Mouse (Mus musculus) adrenal gland, postnatal 14 days (tissue): Measurements from ENCODE around the gene Masp2. TPM values are rescaled to one million over a fixed set of nuclear protein-coding genes. Genes with fewer than 3 reads are reported as not detected.

Experiments used
- DNase-seq: peaks from one replicate; pipeline ENCODE4 v3.0.0; 2021; ENCODE audit warnings: mixed read lengths
- total RNA-seq: library from RNA; stranded (reverse); gene quantifications from 2 replicates; pipeline ENCODE4 v1.2.3, GENCODE M21; 2021

Gene Masp2
- total RNA-seq, 1 experiment from 2014 or later = 32.8 TPM

DNA sequence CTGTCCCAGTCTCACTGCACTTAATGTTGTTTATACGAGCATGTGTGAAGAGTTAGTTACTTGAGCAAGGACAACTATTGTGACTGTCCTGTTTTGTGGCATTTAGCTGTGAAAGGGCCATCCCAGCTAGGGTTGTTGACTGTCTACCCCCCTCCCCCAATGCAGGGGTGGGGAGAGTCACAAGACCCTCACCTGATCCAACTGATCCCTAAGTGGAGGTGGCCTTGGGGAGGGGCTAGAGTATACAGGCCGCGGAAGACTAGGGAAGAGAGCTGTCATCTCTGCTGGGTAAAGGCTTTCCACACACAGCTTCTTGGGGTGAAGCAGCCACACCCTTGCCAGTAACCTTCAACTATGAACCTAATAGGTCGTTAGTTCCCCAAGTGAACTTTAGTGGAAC lies 2.0 kb upstream of the Masp2 start:
- DNase-seq = no peak

DNA sequence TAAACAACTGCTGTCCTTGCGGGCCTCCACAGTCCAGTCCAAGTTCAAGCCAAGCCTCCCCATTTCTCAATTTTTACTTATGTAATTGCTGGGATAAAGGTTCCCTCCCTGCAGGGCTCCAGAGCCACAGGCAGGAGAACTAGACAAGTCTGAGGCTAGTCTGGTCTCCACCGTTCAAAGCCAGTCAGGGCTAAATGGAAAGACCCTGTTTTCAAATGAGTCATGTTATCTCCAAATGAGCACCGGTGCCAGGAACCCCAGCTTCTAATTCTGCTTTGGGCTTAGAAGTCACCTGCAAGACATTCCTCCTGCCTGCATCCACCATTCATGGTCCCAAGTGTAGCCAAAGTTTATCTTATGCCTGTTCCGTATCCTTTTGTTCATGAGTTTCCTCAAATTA lies 483 bp upstream of the Masp2 start:
- no peak for DNase-seq

DNA sequence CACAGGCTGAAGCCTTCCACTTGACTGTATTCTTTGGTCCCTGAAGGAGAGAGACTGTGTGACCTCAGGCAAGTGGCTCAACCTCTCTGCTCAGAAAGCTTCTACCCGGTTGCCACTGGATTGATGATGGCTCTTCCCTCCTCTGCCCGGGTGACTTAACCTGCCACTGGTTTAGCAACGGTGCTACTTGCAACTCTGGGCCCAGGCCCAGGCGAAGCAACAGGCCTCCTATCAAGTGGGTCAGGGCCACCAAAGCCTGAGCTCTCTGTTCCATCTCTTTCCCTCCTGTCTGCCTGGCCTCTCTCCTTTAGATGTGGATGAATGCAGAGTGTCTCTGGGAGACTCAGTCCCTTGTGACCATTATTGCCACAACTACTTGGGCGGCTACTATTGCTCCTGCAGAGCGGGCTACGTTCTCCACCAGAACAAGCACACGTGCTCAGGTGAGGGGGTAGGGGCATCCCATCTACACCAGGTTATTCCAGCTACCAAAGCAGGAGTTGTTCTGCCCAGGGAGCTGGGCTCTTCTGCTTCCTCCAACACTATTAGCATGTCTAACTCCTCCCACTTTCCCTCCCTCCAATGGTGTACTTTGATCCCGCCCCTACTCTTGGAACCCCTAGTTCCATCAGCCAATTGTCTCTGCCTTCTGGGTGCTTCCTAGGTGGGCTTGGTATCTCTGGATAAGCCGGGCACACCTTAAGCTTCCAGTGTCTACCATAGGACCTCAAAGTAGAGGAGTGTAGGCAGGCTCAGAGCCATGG lies 1.2 kb downstream of the Masp2 start:
- peak; percentile 60 for DNase-seq

DNA sequence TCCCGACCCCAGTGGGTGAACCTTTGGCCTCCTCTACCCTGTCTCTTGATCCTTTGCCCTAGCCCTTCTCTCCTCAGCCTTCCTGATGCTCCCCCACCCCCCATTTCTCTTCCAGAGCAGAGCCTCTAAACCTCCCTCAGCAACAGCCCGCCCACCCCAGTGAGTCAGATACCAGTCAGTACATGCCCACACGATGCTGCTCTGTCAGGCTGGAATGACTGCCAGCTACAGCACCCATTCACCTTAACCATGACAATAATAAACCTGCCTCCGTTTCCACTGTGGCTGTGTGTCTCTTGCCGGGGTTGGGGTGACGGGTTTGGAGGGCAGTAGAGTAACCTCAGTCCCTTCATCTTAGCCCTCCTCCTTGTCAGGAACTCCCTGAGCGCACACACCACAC lies 1.8 kb downstream of the Masp2 start:
- DNase-seq = peak; percentile 49

DNA sequence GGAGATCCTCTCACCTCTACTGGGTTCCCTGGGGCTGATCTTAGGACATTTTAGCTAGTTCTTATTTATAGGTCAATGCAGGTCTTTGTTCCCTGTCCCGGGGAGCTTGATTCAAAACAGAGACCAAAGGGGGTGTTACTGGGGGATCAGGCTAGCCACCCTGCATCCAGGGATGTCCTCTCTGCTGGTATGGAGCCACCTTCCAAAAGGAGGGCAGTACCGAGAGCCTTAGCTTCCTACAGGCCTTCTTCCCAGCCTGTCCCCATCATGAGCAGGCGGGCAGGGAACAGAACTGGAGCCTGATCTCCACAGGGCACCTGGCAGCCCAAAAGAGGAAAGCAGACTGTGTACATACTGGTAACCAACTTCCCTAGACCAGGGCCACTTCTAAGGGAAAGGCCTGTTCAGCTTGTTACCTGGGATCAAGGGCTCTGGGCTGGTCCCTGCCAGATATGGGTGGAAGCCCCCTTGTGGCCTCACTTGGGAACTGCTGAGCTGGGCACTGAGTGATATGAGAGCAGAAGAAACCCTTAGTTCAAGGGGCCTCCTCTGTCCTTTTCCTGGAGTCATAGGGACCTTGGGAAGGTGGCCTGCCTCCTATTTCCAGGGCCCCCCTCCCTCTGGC lies 2.3 kb downstream of the Masp2 start:
- peak; percentile 83 for DNase-seq

DNA sequence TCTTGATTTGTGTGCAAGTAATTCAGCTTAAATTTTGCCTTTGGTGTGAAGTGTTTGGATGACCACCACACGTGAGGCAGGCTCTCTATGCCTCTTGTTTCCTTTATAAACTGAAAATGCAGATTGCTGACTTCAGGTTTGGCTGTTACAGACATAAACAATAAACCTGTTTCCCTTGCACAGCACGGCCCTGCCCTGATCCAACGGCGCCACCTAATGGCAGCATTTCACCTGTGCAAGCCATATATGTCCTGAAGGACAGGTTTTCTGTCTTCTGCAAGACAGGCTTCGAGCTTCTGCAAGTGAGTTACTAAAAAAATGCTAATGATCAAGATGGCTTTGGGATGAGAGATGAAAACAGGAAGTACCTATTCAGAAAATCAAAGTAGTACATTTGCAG lies 5.4 kb downstream of the Masp2 start:
- DNase-seq = peak; percentile 91

DNA sequence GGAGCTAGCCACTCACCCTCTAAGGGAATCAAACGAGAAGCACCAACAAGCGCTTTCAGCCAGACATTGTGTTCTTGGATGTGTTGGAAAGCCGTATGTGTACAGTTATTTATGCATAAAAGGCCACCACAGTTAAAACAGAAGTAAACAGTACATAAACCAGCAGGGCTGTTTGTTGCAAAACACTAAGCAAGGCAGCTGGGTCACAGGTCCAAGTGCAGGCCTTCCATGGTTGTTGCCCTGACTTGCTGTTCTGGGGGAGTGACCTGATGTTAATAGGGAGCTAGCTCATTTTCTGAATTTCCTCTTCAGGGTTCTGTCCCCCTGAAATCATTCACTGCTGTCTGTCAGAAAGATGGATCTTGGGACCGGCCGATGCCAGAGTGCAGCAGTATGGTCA lies 7.5 kb downstream of the Masp2 start:
- DNase-seq = no peak

DNA sequence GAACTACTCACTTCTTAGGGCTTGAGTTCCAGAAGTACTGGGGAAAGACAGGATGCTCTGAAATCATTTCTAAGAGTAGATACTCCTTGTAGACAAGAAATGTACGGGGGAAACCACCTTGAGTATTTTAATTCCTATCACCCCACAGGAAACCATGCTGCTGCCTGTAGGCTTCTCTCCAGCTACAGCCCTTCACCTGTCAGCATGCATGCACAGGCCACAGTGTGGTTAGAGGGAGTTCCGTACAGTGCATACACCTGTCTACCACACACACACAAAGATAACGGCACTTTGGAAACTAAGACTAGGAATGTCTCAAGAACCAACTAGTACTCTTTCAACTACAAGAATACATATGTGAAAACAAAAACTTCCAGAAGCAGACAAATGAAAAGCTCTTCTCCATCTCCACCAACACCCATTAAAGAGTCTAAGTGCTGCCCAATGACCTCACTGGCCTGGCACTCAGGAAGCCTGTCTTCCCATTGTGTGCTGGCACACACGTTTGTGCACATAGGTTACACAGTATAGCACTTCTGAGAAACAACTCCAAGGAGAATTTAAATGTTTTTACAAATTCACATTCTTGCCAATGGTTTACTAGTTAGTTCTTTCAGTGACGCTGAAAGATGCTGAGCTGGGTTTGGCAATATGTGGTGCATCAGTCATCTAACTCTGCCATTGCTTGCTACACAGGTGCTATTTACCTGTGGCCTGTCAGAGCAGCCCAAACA lies 8.4 kb downstream of the Masp2 start:
- DNase-seq = no peak

DNA sequence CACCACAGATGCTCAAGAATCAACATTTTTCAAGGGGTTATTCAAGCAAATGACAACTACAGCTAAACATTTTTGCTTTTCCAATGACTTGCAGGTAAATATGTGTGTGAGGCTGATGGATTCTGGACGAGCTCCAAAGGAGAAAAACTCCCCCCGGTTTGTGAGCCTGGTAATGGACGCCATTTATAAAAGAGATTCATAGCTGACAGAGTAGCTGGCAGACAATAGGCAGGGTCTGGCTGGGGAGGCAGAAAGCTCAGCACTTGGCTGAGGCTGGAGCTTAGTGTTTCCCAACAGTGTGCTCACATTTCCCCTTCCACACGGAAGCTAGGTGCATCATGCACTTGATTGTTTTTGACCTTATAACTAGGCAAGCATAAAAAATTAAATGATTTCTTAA lies 10.2 kb downstream of the Masp2 start:
- no peak for DNase-seq

DNA sequence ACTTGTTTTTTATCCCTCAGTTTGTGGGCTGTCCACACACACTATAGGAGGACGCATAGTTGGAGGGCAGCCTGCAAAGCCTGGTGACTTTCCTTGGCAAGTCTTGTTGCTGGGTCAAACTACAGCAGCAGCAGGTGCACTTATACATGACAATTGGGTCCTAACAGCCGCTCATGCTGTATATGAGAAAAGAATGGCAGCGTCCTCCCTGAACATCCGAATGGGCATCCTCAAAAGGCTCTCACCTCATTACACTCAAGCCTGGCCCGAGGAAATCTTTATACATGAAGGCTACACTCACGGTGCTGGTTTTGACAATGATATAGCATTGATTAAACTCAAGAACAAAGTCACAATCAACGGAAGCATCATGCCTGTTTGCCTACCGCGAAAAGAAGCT lies 11.4 kb downstream of the Masp2 start:
- DNase-seq = no peak

DNA sequence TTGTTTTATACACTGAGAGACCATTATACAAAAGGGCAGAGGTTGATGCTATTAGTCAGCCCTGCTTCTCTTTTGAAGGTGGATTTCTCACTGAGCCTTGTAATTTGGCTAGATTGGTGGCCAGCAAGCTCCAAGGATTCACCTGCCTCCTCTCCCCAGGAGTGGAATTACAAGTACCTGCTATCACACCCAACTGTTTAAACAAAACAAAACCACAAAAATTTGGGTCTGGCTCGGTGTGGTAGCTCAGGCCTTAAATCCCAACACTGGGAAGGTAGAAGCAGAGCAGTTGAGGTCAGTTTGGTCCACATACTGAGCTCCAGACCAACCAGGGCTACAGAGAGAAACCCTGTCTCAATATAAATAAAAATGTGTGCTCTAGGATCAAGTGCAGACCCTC lies 17.5 kb downstream of the Masp2 start:
- DNase-seq = no peak

DNA sequence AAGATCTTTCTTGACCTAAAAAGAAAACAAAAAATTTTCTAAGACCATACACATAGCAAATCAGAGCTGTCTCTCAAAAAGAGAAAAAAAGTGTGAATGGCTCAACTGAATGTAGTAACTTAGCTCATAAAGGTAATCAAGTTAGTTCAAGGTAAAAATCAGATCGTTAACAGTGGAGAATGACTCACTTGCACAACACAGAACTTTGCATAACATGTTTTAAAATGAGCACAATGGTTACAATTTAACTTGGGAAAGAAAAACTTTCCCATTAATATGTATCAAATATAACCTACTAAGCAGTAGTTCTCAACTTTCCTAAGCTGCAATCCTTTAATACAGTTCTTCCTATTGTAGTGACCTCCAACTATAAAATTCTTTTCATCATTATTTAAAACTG lies 18.4 kb downstream of the Masp2 start:
- DNase-seq = no peak

DNA sequence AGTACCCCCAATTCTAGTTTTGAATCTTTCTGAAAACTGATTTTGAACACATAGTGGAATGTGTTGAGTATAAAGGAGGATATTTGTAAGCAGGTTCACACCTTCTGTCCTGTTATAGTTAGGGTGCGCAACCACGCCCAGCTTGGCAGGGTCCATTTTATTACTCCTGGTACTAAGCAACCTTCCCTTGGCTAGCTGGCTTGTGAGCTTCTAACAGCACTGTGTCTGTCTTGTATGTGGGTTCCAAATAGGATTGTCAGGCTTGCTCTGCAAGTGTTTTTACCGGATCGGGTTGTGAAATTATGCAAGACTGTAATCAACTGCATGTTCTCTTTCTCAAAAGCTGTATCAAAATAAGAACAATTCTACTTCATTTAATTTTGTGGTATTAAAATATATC lies 20.1 kb downstream of the Masp2 start:
- no peak for DNase-seq

DNA sequence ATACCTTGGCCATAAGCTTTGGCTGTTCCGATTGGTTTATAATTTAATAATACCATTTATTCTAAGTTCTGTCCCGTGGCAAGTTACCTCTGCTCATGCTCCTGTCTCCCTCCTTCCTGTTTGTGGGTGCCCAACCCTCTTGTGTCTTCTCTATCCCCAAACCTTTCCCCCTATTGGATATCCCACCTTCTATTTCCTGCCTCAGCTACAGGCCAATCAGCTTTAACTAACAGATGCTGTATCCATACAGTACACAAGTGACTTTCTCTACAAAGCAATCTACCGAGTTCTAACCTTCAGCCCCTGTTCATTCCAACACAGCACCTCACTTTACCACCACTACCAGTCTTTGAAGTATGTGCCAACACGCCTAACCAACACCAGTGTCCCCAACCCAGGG lies 21.3 kb downstream of the Masp2 start:
- no peak for DNase-seq

DNA sequence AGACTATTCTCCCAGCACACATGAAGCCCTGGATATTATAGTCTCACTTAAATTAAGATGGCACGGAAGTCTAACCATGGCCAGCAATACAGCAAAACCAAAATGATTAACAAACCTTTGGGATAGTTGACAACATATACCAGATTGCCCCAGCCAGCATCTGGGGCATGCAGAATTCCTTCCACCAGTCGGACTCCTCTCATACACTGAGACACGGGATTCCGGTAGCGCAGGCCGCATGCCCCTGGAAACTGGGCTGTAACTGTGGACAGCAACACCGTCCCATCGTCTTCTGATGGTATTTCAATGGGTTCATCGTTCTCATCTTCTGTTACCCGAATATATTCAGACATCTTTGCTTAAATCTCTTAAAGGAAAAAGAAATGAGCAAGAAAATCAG lies 22.7 kb downstream of the Masp2 start:
- DNase-seq = no peak

DNA sequence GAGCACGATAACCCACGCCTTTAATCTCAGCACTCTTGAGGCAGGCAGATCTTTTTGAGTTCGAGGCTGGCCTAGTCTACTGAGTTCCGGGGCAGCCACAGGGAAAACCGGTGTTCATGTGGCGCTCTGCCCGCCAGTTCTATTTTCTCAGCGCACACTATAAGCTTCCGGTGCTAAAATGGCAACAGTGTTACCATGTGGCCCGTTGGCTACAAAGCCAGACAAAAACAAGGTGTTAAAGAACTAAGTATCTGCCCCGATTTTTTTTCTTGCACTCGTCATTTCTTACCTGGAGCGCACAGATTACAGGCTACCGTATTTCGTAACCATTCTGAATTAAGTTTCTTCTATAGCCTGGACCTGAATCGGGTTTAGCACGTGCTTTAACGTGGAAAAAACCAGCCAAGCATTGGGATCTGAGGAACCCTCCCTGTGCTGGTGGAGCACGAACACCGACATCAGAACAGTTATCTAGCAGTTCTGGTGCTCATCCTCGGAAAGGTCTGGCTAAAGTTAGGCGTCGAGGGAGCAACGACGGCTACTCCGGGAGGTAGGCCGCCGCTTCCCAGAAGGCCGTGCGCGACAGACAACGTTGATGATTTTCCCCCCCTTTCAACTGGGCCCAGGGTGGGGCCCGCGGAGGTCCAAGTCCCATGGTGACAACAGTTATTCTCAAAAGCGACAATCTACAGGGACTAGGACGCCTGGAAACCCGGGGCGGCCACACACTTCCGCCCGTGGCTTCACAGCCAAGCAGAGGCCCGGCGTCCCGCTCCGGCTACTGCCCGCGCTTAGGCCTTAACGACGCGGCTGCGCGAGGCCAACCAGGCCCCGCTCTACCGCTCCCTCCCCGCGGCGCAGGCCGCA lies 23.6 kb downstream of the Masp2 start:
- peak; percentile 74 for DNase-seq

DNA sequence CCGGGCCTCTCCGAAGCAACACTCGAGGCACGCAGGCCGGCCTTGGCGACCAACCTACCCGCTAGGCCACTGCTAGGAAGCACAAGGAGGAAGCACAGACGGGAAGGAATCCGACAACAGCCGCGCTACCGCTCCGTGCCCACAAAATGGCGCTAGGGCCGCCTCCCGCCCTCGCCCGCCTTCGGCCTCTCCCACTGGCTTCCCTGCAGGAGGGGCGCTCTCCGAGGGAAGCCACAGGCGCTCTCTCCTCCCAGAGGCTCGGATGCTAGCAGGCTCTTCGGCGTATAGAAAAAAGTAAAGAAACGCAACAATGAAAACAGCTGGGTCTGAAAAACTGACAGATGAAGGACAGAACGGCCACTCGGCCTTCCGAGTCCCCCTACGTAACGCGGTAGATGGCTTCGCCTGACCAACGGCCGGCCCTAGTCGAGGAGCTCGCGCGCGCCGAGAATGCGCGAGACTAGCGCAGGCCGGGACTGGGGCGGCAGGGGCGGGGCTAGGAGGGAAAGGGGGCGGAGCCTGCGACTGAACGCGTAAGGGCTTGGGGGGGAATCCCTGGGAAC lies 24.4 kb downstream of the Masp2 start, which contains the start of gene Tardbp:
Gene Tardbp, minus strand, starts transcription at position 397 of the 563 bp plus-strand sequence.
- DNase-seq = peak; percentile 99

DNA sequence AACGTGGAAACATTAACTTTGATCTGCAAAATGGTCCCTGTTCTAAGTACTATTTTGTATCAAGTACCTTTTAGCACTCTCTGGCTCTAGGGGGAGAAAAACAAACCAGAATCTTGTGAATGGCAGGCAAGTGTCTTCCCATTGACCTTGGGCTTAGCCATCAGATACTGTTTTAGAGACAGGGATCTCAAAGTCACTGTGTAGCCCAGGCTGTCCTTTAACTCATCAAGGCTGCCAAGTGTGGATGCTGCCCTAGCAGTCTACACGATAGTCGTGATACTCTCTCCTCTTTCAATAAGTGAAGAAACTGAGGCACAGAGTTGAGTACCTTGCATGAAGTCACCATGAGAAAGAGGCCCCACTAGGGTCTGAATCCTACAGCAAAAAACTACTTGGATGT lies 24.9 kb downstream of the Masp2 start:
- DNase-seq = no peak

DNA sequence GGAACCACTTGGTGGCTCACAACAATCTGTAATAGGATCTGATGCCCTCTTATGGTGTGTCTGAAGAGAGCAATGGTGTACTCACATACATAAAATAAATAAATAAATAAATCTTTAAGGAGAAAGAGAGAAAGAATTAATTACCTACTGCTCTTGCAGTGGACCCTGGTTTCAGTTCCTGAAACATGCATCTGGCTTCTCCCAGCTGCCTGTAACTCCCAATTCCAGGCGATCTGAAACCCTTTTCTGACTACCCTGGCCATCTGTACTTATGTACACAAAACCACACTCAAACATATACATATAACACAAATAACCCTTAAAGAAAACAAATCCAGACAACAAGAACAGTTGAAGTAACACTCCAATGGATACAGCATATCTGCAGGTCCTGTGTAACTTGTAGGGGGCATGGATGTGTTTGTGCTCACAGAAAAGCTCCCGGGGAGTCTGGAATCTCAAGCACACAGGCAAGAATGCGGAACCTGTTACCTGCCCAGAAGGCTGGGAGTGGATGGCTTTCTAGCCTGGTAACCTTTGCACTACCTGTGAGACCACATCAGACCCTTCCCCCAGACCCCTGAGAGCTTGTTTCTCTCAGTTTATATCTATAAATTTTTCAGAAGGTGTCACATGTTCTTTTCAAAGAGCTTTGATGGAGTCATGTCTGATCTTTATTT lies 29.8 kb downstream of the Masp2 start:
- DNase-seq = no peak

DNA sequence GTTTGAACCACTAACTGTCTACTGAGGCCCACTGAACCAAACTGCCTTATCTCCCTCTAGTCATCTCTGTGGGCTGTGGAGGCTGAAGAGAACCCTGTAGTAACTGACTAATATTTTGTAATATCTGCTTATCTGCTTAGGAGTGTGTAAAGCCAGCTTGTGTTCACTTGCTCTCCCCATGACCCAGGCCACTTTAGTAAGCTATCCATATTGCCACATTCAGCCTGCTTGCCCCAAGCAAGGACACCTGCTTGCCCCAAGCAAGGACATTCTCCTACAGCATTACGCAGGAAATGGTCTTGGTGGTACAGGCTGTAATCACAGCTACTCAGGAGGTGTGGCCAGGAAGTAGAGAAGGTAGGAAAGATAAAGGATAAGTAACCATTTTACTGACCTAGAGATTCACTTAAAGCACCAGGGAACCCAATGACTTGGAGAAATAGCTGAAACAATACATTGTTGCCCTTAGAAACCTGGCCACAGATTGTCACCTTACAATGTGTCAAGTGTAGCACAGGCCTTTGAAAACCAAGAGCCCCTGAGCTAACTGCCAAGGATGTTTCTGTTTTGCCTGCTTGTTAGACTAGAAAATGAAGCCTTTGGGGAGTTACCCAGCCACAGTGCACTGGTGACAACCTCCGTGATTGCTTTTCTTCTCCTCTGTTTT lies 31.2 kb downstream of the Masp2 start:
- DNase-seq = peak; percentile 40

DNA sequence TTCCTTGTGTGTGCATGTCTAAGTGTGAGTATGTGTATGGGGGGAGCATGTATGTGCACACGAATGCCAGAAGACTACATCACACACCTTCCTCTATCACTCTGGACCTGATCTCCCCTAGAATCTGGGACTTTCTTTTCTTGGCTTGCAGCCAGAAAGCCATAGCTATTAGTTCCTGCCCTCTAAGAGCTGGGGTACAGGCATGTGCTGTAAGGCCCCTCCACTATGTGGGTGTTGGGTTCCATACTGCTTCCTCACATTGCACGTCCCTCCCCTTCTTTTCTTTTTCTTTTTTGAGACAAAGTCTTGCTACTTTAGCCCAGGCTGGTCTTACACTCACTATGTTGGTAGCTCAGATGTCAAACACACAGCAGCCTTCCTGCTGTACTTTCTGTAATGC lies 33.0 kb downstream of the Masp2 start:
- no peak for DNase-seq
